ENCODE assay signal across 11 mouse cellular contexts in the genomic region with DNA sequence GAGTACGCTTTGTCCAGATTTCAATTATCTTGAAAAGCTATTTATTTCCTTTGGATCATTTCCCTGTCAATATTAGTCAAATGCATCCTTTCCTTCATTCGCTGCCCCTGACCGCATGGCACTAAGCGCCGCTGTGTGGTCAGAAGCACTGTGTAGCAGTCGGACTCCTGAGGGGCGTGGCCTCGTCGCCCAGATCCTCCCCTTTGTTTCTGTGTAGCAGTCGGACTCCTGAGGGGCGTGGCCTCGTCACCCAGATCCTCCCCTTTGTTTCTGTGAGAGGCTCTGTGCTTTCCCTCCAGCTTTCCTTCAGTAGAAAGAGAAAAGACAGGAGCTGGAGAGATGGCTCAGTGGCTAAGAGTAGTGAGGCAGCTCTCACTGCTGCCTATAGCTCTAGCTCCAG. TPM values are rescaled to one million over a fixed set of nuclear protein-coding genes. Genes with fewer than 3 reads are reported as not detected.
DNase-seq lines count a peak whose midpoint lies in the region; ATAC-seq and TF ChIP-seq lines count a peak whose summit lies in the region.
"Had no signal": no experiment of that assay in that cellular context is flagged by ENCODE, and none has a peak within 500 bp of the region (broad histone marks: within the 10 kb centered on the region; RNA-seq: fewer than 3 reads in every experiment).

No protein-coding gene starts in this region.

- no peak for DNase-seq in heart, adult 2 months
- peak; percentile 39 for DNase-seq in neural tube, embryonic 11.5 days (ENCODE audit: low spot score)
- DNase-seq in neural tube, embryonic 10.5 days (ENCODE audit: extremely low spot score, low spot score): no peak
- no peak for DNase-seq in thymus, postnatal 14 days
- no peak for DNase-seq in adrenal gland, postnatal 4 days (ENCODE audit: low spot score in 2 of 2)
- no peak for DNase-seq in spleen, postnatal 4 days (ENCODE audit: low spot score in 2 of 2)
- DNase-seq: gastrocnemius, adult 2 months; right cerebral cortex, postnatal 4 days had no signal

- no peak for TF ChIP-seq POLR2A in heart, adult 2 months (IDR thresholded peaks at IDR 0.05; ENCODE audit: insufficient read depth, low read depth, low read length)

- ATAC-seq in heart, embryonic 12.5 days (ENCODE audit: insufficient number of reproducible peaks, low FRiP score): peak; percentile 63; the same call in 1 of the 2 replicates
- no peak; the same call in 1 of the 2 replicates for ATAC-seq in neural tube, embryonic 11.5 days (ENCODE audit: insufficient read depth, low FRiP score, low TSS enrichment)
- ATAC-seq in liver, embryonic 12.5 days: peak; percentile 60; the same call in 1 of the 2 replicates

- no peak for TF ChIP-seq EP300 in heart, adult 2 months (IDR thresholded peaks at IDR 0.05; ENCODE audit: insufficient read depth, low read depth, low read length)

- no peak overlapping the region for H3K4me3 ChIP-seq in heart, embryonic 12.5 days
- H3K4me3 ChIP-seq in heart, adult 2 months: no peak overlapping the region
- no peak overlapping the region for H3K4me3 ChIP-seq in neural tube, embryonic 11.5 days (ENCODE audit: low read depth, low read length)
- no peak overlapping the region for H3K4me3 ChIP-seq in liver, embryonic 12.5 days
- H3K4me3 ChIP-seq: gastrocnemius, adult 2 months; midbrain, embryonic 12.5 days had no signal

- peaks cover 12% of the 10 kb centered on the region for H3K4me1 ChIP-seq in heart, embryonic 12.5 days (replicated peaks)
- peaks cover 2% of the 10 kb centered on the region for H3K4me1 ChIP-seq in heart, adult 2 months (ENCODE audit: control insufficient read depth, insufficient read depth, low read length)
- no peaks in the 10 kb centered on the region for H3K4me1 ChIP-seq in neural tube, embryonic 11.5 days (ENCODE audit: control insufficient read depth, insufficient read depth, low read length)
- H3K4me1 ChIP-seq in liver, embryonic 12.5 days: peaks cover 34% of the 10 kb centered on the region
- H3K4me1 ChIP-seq: midbrain, embryonic 12.5 days had no signal

- 0 out of 2 replicates have a peak, but pooled peaks cover 4% of the 10 kb centered on the region for H3K9me3 ChIP-seq in heart, embryonic 12.5 days (replicated peaks)
- H3K9me3 ChIP-seq in neural tube, embryonic 11.5 days (ENCODE audit: control insufficient read depth, low read length): no peaks in the 10 kb centered on the region
- H3K9me3 ChIP-seq in liver, embryonic 12.5 days (replicated peaks): no peaks in the 10 kb centered on the region
- H3K9me3 ChIP-seq: midbrain, embryonic 12.5 days had no signal

- peaks cover 4% of the 10 kb centered on the region; the same call in 1 of the 2 replicates for H3K36me3 ChIP-seq in heart, embryonic 12.5 days
- no peaks in the 10 kb centered on the region for H3K36me3 ChIP-seq in heart, adult 2 months (ENCODE audit: control insufficient read depth, insufficient read depth, low read length)
- no peaks in the 10 kb centered on the region; the same call in 1 of the 2 replicates for H3K36me3 ChIP-seq in neural tube, embryonic 11.5 days (ENCODE audit: control insufficient read depth, insufficient read depth, low read length)
- peaks cover 14% of the 10 kb centered on the region for H3K36me3 ChIP-seq in liver, embryonic 12.5 days

- no peak overlapping the region for H3K9ac ChIP-seq in heart, embryonic 12.5 days
- no peak overlapping the region for H3K9ac ChIP-seq in heart, adult 2 months (ENCODE audit: low read depth, low read length)
- H3K9ac ChIP-seq in neural tube, embryonic 11.5 days (ENCODE audit: low read length): no peak overlapping the region
- H3K9ac ChIP-seq in liver, embryonic 12.5 days: no peak overlapping the region
- H3K9ac ChIP-seq: midbrain, embryonic 12.5 days had no signal

- intact Hi-C loops in heart, adult 2 months (cut with DNase I): no loop called here

- 66% methylated on average over 12 of the region's 12 CpGs for WGBS in heart, embryonic 12.5 days
- WGBS in heart, adult 2 months: 74% methylated on average over 12 of the region's 12 CpGs
- WGBS in neural tube, embryonic 11.5 days: 55% methylated on average over 12 of the region's 12 CpGs
- 68% methylated on average over 12 of the region's 12 CpGs for WGBS in liver, embryonic 12.5 days (ENCODE audit: insufficient replicate concordance)

- no peak for TF ChIP-seq CTCF in heart, adult 2 months (IDR thresholded peaks at IDR 0.05)

- no peak overlapping the region for H3K4me2 ChIP-seq in heart, embryonic 12.5 days
- no peak overlapping the region for H3K4me2 ChIP-seq in neural tube, embryonic 11.5 days (ENCODE audit: low read depth)
- H3K4me2 ChIP-seq in liver, embryonic 12.5 days: no peak overlapping the region
- H3K4me2 ChIP-seq: midbrain, embryonic 12.5 days had no signal

- H3K27me3 ChIP-seq in heart, embryonic 12.5 days (replicated peaks): no peaks in the 10 kb centered on the region
- H3K27me3 ChIP-seq in heart, adult 2 months (ENCODE audit: control insufficient read depth, insufficient read depth, low read length): no peaks in the 10 kb centered on the region
- H3K27me3 ChIP-seq in neural tube, embryonic 11.5 days (ENCODE audit: control insufficient read depth, insufficient read depth, low read length): no peaks in the 10 kb centered on the region
- no peaks in the 10 kb centered on the region for H3K27me3 ChIP-seq in liver, embryonic 12.5 days (replicated peaks)
- H3K27me3 ChIP-seq: midbrain, embryonic 12.5 days had no signal

- H3K27ac ChIP-seq in heart, embryonic 12.5 days (ENCODE audit: poor library complexity, severe bottlenecking): no peak overlapping the region
- H3K27ac ChIP-seq in heart, adult 2 months: no peak overlapping the region
- H3K27ac ChIP-seq in neural tube, embryonic 11.5 days (ENCODE audit: low read depth, low read length): no peak overlapping the region
- peak overlapping the region; percentile 6; the same call in 1 of the 2 replicates for H3K27ac ChIP-seq in liver, embryonic 12.5 days
- H3K27ac ChIP-seq: gastrocnemius, adult 2 months; midbrain, embryonic 12.5 days had no signal

- no peaks in the 10 kb centered on the region; the same call in 1 of the 2 replicates for H3K79me2 ChIP-seq in heart, adult 2 months (replicated peaks; ENCODE audit: control insufficient read depth, insufficient read depth, low read length)

RNA-seq across cellular contexts. Expression of gene Tpst1, which starts 23.6 kb away (rescaled TPM):
- polyA plus RNA-seq in heart, embryonic 12.5 days (2016; fragmentation: Nextera tagmentation; extraction: Ambion mirVana): 25.8 and 29.4 TPM in 2 replicates
- total RNA-seq in heart, adult 2 months (2021): 1 to 10 TPM; 7.4 to 9.4 TPM
- 10.1 and 12.6 TPM in 2 replicates for polyA plus RNA-seq in heart, adult 2 months (2012; rRNA removed)
- 57.0 and 63.1 TPM in 2 replicates for polyA plus RNA-seq in neural tube, embryonic 11.5 days (2014; fragmentation: Nextera tagmentation; extraction: Ambion mirVana)
- polyA plus RNA-seq in liver, embryonic 12.5 days (2016; fragmentation: Nextera tagmentation; extraction: Ambion mirVana): 37.1 and 37.2 TPM in 2 replicates
- 10 to 100 TPM; 41.7 to 43.8 TPM for total RNA-seq in adrenal gland, postnatal 4 days (2021)

RNA-seq across cellular contexts. Expression of gene Kctd7, which starts 47.9 kb away (rescaled TPM):
- 4.8 and 5.1 TPM in 2 replicates for polyA plus RNA-seq in heart, embryonic 12.5 days (2016; fragmentation: Nextera tagmentation; extraction: Ambion mirVana)
- total RNA-seq in heart, adult 2 months (2021): 1 to 10 TPM; 1.5 to 3.7 TPM
- 2.5 and 3.1 TPM in 2 replicates for polyA plus RNA-seq in heart, adult 2 months (2012; rRNA removed)
- polyA plus RNA-seq in neural tube, embryonic 11.5 days (2014; fragmentation: Nextera tagmentation; extraction: Ambion mirVana): 7.2 and 8.3 TPM in 2 replicates
- 7.8 and 8.0 TPM in 2 replicates for polyA plus RNA-seq in liver, embryonic 12.5 days (2016; fragmentation: Nextera tagmentation; extraction: Ambion mirVana)
- total RNA-seq in adrenal gland, postnatal 4 days (2021): 1 to 10 TPM; 7.8 to 9.4 TPM
